Mouse (Mus musculus): ENCODE data around the gene Got1.

- TF ChIP-seq CTCF (IDR thresholded peaks at IDR 0.05; ENCODE audit: low read depth) (no peak), EP300 (IDR thresholded peaks at IDR 0.05; ENCODE audit: low read depth) (no peak)
Observed at GRCm38 (mm10) chr19:43525104-43525482, 688 bp upstream of the Got1 start.
